Mouse (Mus musculus): ENCODE measurements around the gene Dync1li1.
A peak's percentile ranks its signal among the peaks of the same experiment; 100 is the strongest.

Dync1li1 gene

GRCm38 (mm10) chr9:114768066-114768465 is 79.5 kb downstream of the Dync1li1 start:
- DNase-seq (ENCODE audit: inconsistent ontology term) = no peak

DNA sequence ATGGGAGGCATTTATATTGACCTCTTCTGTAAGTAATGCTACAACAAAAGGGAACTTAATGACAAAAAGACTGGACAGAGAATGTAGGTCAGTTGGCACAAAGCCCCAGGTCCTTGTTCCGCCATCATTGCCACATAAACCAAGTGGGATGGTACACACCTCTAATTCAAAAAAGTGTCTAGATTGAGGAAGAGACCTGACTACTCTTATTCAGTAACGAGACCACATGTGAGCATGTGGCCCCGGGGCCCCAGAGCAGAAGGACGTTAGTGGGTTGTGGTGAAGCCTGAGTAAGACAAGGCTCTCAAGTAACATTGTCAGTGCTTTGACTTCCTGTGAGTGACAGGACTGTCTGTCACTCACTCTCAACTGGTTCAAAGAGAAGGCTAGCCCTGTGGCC is 81.6 kb downstream of the Dync1li1 start:
- DNase-seq (ENCODE audit: inconsistent ontology term) = peak; percentile 14

GRCm38 (mm10) chr9:114771565-114771964 is 83.0 kb downstream of the Dync1li1 start:
- no peak for DNase-seq (ENCODE audit: inconsistent ontology term)
